Mouse (Mus musculus): ENCODE data around the gene Ears2. TPM values are rescaled to one million over a fixed set of nuclear protein-coding genes. Genes with fewer than 3 reads are reported as not detected.

The Ears2 gene
- polyA plus RNA-seq, 1 experiment from 2014 or later, result 21.4 TPM

Other genes with a start within 250 kb of the Ears2 start
- 0.30 and 0.48 TPM in 2 replicates for gene Scnn1b, start 202.2 kb downstream of the Ears2 start, polyA plus RNA-seq (2015; fragmentation: Nextera tagmentation; extraction: Ambion mirVana)
- gene Cog7, start 85.6 kb downstream of the Ears2 start, polyA plus RNA-seq (2015; fragmentation: Nextera tagmentation; extraction: Ambion mirVana), result 18.0 and 21.8 TPM in 2 replicates
- gene Gga2, start 46.0 kb downstream of the Ears2 start, polyA plus RNA-seq (2015; fragmentation: Nextera tagmentation; extraction: Ambion mirVana), result 121 and 123 TPM in 2 replicates
- 55.2 and 58.7 TPM in 2 replicates for gene Ubfd1, start 88 bp downstream of the Ears2 start, polyA plus RNA-seq (2015; fragmentation: Nextera tagmentation; extraction: Ambion mirVana)
- gene Ndufab1, start 34.6 kb upstream of the Ears2 start, polyA plus RNA-seq (2015; fragmentation: Nextera tagmentation; extraction: Ambion mirVana), result 907 and 931 TPM in 2 replicates
- 12.2 and 14.4 TPM in 2 replicates for gene Palb2, start 65.7 kb upstream of the Ears2 start, polyA plus RNA-seq (2015; fragmentation: Nextera tagmentation; extraction: Ambion mirVana)
- gene Dctn5, start 65.8 kb upstream of the Ears2 start, polyA plus RNA-seq (2015; fragmentation: Nextera tagmentation; extraction: Ambion mirVana), result 112 and 121 TPM in 2 replicates
- gene Plk1, start 92.2 kb upstream of the Ears2 start, polyA plus RNA-seq (2015; fragmentation: Nextera tagmentation; extraction: Ambion mirVana), result 113 and 122 TPM in 2 replicates
- gene Ern2, start 118.9 kb upstream of the Ears2 start, polyA plus RNA-seq (2015; fragmentation: Nextera tagmentation; extraction: Ambion mirVana), result 4.8 and 6.2 TPM in 2 replicates
- 5.7 and 5.8 TPM in 2 replicates for gene Chp2, start 152.2 kb upstream of the Ears2 start, polyA plus RNA-seq (2015; fragmentation: Nextera tagmentation; extraction: Ambion mirVana)
- 11.5 and 12.3 TPM in 2 replicates for gene Prkcb, start 221.5 kb upstream of the Ears2 start, polyA plus RNA-seq (2015; fragmentation: Nextera tagmentation; extraction: Ambion mirVana)

Data from intestine, embryonic 15.5 days (tissue).